Mouse (Mus musculus) lung, postnatal 25 days (tissue): ENCODE data around the gene Dpy19l3.

Experiments used
- DNase-seq: peaks from one replicate; pipeline ENCODE4 v3.0.0; 2022; ENCODE audit warnings: low spot score

The Dpy19l3 gene

GRCm38 (mm10) chr7:35750873-35751272 is 3.4 kb downstream of the Dpy19l3 start:
- no peak for DNase-seq

GRCm38 (mm10) chr7:35747397-35747964 is 6.8 kb downstream of the Dpy19l3 start:
- DNase-seq = no peak

- DNase-seq = no peak
These were observed 7.4 kb downstream of the Dpy19l3 start for GRCm38 (mm10) chr7:35746686-35747396.

- no peak for DNase-seq
These were observed 9.0 kb downstream of the Dpy19l3 start for GRCm38 (mm10) chr7:35745281-35745702.

- no peak for DNase-seq
These were observed 9.5 kb downstream of the Dpy19l3 start for GRCm38 (mm10) chr7:35744771-35745170.

GRCm38 (mm10) chr7:35742310-35742709 is 11.9 kb downstream of the Dpy19l3 start:
- DNase-seq = no peak

- DNase-seq = no peak
These were observed 12.4 kb downstream of the Dpy19l3 start for GRCm38 (mm10) chr7:35741858-35742257.

GRCm38 (mm10) chr7:35740489-35741230 is 13.6 kb downstream of the Dpy19l3 start:
- peak; percentile 44 for DNase-seq

GRCm38 (mm10) chr7:35738871-35739270 is 15.4 kb downstream of the Dpy19l3 start:
- no peak for DNase-seq

- DNase-seq = no peak
These were observed 20.8 kb downstream of the Dpy19l3 start for GRCm38 (mm10) chr7:35733313-35734050.

- DNase-seq = no peak
These were observed 21.6 kb downstream of the Dpy19l3 start for GRCm38 (mm10) chr7:35732585-35733059.

GRCm38 (mm10) chr7:35729621-35730031 is 24.6 kb downstream of the Dpy19l3 start:
- peak; percentile 68 for DNase-seq

GRCm38 (mm10) chr7:35728376-35728775 is 25.9 kb downstream of the Dpy19l3 start:
- no peak for DNase-seq

GRCm38 (mm10) chr7:35723035-35723434 is 31.2 kb downstream of the Dpy19l3 start:
- DNase-seq = no peak

- DNase-seq = no peak
These were observed 35.7 kb downstream of the Dpy19l3 start for GRCm38 (mm10) chr7:35718421-35719178.

- DNase-seq = no peak
These were observed 43.9 kb downstream of the Dpy19l3 start for GRCm38 (mm10) chr7:35710366-35710765.

GRCm38 (mm10) chr7:35708101-35708500 is 46.2 kb downstream of the Dpy19l3 start:
- no peak for DNase-seq

GRCm38 (mm10) chr7:35699005-35699404 is 55.2 kb downstream of the Dpy19l3 start:
- no peak for DNase-seq

GRCm38 (mm10) chr7:35698073-35698472 is 56.2 kb downstream of the Dpy19l3 start:
- no peak for DNase-seq

- DNase-seq = no peak
These were observed 61.6 kb downstream of the Dpy19l3 start for GRCm38 (mm10) chr7:35692641-35693040.

GRCm38 (mm10) chr7:35692117-35692516 is 62.1 kb downstream of the Dpy19l3 start:
- no peak for DNase-seq
